Mouse (Mus musculus): ENCODE data around the gene Adm2. TPM values are rescaled to one million over a fixed set of nuclear protein-coding genes. Genes with fewer than 3 reads are reported as not detected.

The Adm2 gene
- polyA plus RNA-seq, 1 experiment, result not detected

DNA sequence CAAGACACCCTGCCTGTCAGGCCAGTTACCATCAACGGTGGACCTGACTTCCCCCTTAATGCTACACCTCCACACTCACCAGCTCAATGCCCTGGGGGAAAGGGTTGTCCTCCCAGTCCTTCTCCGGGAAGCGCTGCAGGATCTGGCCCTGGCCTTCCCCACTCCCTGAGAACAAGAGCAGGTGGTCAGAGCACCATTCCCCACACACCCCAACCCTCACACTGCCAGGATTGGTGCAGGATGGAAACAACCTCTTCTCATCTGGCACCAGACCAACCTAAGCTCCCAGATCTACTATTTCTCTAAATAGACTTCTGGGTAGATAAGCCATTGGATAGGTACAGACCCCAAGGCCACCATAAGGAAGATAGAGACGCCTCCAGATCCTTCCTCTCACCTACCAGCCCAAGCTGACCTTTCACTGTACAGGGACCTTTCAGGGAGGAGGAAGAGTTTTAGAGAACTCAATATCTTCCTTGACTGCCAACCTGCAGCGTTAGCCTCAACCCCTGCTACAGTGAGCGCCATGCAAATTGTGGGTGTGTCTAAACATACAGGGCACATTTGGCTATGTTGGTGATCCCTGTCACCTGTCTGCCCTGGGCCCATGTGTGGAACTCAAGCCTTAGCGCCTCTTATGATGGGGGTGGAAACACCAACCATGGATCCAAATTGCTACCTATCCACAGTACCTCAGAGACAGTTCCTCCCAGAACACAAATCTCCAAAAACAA, 13.9 kb upstream of the Adm2 start:
- TF ChIP-seq CTCF (IDR thresholded peaks at IDR 0.05; ENCODE audit: control insufficient read depth, insufficient read depth, insufficient replicate concordance, low read depth, low read length), result no peak
- TF ChIP-seq POLR2A (IDR thresholded peaks at IDR 0.05; ENCODE audit: control insufficient read depth, low read depth, low read length), result no peak
- Histone ChIP-seq H3K36me3 (ENCODE audit: control insufficient read depth, insufficient read depth, low read length) (peaks cover 1% of the 10 kb centered on the region; the same call in 1 of the 2 replicates), H3K4me1 (ENCODE audit: control insufficient read depth, insufficient read depth, low read length) (peaks cover 3% of the 10 kb centered on the region)

DNA sequence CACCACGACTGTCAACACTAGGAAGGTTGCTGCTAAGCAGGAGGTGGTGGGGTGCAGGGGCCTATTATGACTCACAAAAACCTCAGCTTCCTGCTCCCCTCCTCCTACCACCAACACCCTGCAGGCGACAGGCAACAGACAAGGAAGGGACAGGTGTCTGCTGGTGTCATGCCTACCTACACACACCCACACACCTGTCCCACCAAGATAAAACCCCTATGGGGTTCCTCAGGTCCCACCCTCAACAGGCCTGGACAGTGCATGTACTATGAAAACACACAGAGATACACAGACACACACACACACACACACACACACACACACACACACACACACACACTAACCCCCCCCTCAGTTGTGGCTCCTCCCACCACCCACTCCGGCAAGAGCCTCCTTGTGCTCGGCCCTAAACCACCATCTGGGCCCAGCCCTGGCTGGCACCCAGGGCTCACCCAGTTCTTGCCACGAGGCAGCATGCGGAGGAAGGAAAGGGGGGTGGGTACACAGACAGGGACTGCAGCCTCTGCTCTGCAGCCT, 12.5 kb upstream of the Adm2 start:
- TF ChIP-seq POLR2A (IDR thresholded peaks at IDR 0.05; ENCODE audit: control insufficient read depth, low read depth, low read length), result no peak
- no peak for TF ChIP-seq CTCF (IDR thresholded peaks at IDR 0.05; ENCODE audit: control insufficient read depth, insufficient read depth, insufficient replicate concordance, low read depth, low read length)
- Histone ChIP-seq H3K36me3 (ENCODE audit: control insufficient read depth, insufficient read depth, low read length) (no peaks in the 10 kb centered on the region; the same call in 1 of the 2 replicates), H3K4me1 (ENCODE audit: control insufficient read depth, insufficient read depth, low read length) (peaks cover 9% of the 10 kb centered on the region), H3K27ac (ENCODE audit: control insufficient read depth, insufficient read depth, low read depth, low read length) (no peak overlapping the region), H3K4me3 (ENCODE audit: control insufficient read depth, low read depth, low read length) (no peak overlapping the region), H3K27me3 (ENCODE audit: control insufficient read depth, insufficient read depth, low read length) (no peaks in the 10 kb centered on the region)

More for the DNA sequence above, 13.9 kb upstream of the Adm2 start:
- Histone ChIP-seq H3K27ac (ENCODE audit: control insufficient read depth, insufficient read depth, low read depth, low read length) (no peak overlapping the region), H3K27me3 (ENCODE audit: control insufficient read depth, insufficient read depth, low read length) (no peaks in the 10 kb centered on the region), H3K4me3 (ENCODE audit: control insufficient read depth, low read depth, low read length) (no peak overlapping the region)

DNA sequence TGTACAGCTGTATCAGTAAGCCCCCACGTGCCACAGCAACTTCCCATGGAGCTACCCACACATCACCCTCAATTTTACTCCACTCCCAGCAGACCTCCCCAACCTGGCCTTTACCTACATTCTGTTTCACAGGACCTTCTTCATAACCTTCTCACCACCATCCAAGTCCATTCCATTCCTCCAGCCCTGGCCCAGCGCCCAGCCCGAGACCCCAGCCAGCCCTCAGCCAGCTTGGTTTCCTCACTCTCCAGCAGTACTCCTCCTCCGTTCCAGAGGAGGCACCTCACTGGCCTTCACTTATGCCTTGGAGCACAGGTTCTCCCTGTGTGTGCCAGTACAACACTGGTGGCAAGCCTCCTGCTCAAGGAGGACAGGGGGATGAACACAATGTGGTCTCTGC, 9.2 kb upstream of the Adm2 start:
- H3K27ac ChIP-seq (ENCODE audit: control insufficient read depth, insufficient read depth, low read depth, low read length), result no peak overlapping the region
- no peaks in the 10 kb centered on the region for H3K27me3 ChIP-seq (ENCODE audit: control insufficient read depth, insufficient read depth, low read length)
- H3K4me3 ChIP-seq (ENCODE audit: control insufficient read depth, low read depth, low read length), result no peak overlapping the region
- TF ChIP-seq CTCF (IDR thresholded peaks at IDR 0.05; ENCODE audit: control insufficient read depth, insufficient read depth, insufficient replicate concordance, low read depth, low read length) (no peak), POLR2A (IDR thresholded peaks at IDR 0.05; ENCODE audit: control insufficient read depth, low read depth, low read length) (no peak)
- peaks cover 16% of the 10 kb centered on the region for H3K4me1 ChIP-seq (ENCODE audit: control insufficient read depth, insufficient read depth, low read length)
- no peaks in the 10 kb centered on the region for H3K36me3 ChIP-seq (ENCODE audit: control insufficient read depth, insufficient read depth, low read length)

DNA sequence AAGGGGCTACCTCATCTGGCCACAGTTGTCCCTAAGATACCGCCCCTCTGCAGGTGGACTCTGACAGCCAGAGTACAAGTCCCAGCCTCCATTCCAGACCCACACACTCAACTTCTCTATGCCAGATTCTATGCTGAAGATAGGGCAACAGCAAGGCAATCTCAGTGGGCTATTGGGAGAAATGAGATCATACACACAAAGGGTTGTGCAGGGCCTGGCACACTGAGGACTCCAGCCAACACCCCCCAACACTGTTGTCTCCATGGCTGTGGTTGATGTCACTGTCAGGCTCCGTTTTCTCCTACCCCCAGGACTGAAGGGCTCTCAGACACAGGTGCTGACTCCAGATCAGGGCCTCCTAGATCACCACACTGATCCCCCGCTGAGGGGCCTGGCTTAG, 8.4 kb upstream of the Adm2 start:
- TF ChIP-seq CTCF (IDR thresholded peaks at IDR 0.05; ENCODE audit: control insufficient read depth, insufficient read depth, insufficient replicate concordance, low read depth, low read length), result no peak
- no peak for TF ChIP-seq POLR2A (IDR thresholded peaks at IDR 0.05; ENCODE audit: control insufficient read depth, low read depth, low read length)
- Histone ChIP-seq H3K27ac (ENCODE audit: control insufficient read depth, insufficient read depth, low read depth, low read length) (no peak overlapping the region), H3K4me3 (ENCODE audit: control insufficient read depth, low read depth, low read length) (peak overlapping the region; percentile 98), H3K27me3 (ENCODE audit: control insufficient read depth, insufficient read depth, low read length) (no peaks in the 10 kb centered on the region), H3K36me3 (ENCODE audit: control insufficient read depth, insufficient read depth, low read length) (no peaks in the 10 kb centered on the region), H3K4me1 (ENCODE audit: control insufficient read depth, insufficient read depth, low read length) (peaks cover 16% of the 10 kb centered on the region)

DNA sequence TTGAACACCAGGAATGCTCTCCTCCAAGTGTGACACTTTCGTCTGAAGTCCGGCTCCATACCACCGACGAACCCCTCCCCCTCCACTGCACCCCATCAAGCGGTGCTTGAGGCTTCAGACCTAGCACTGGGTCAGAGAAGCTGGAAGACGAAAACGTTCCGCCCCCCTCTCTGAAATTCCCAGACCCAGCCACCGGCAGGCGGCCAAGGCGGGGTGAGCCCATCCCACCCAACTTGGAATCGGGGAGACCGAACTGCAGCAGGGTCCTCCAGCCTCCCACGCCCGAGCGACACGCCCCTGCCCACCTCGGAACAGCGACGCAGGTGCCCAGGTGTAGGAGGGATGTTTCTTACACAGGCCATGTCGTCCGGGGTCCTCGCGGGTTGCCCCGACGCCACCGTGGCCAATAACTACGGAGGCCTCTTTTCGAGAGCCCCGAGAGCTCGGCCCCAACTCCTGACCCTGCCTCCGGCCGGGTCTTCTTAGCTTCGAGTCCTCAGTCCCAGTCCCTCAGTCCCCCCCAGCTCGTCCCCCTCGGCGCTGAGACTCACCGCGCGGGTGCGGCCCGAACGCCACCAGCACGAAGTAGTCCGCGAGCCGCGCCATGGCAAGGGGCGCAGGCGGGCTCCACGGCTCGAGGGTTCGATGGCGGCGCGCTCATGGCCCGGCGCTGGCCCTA, 7.9 kb upstream of the Adm2 start:
- peak overlapping the region; percentile 98 for H3K4me3 ChIP-seq (ENCODE audit: control insufficient read depth, low read depth, low read length)
- TF ChIP-seq POLR2A (IDR thresholded peaks at IDR 0.05; ENCODE audit: control insufficient read depth, low read depth, low read length) (no peak), CTCF (IDR thresholded peaks at IDR 0.05; ENCODE audit: control insufficient read depth, insufficient read depth, insufficient replicate concordance, low read depth, low read length) (no peak)
- H3K27me3 ChIP-seq (ENCODE audit: control insufficient read depth, insufficient read depth, low read length), result no peaks in the 10 kb centered on the region
- peaks cover 16% of the 10 kb centered on the region for H3K4me1 ChIP-seq (ENCODE audit: control insufficient read depth, insufficient read depth, low read length)
- H3K27ac ChIP-seq (ENCODE audit: control insufficient read depth, insufficient read depth, low read depth, low read length), result peak overlapping the region; percentile 76
- H3K36me3 ChIP-seq (ENCODE audit: control insufficient read depth, insufficient read depth, low read length), result no peaks in the 10 kb centered on the region

DNA sequence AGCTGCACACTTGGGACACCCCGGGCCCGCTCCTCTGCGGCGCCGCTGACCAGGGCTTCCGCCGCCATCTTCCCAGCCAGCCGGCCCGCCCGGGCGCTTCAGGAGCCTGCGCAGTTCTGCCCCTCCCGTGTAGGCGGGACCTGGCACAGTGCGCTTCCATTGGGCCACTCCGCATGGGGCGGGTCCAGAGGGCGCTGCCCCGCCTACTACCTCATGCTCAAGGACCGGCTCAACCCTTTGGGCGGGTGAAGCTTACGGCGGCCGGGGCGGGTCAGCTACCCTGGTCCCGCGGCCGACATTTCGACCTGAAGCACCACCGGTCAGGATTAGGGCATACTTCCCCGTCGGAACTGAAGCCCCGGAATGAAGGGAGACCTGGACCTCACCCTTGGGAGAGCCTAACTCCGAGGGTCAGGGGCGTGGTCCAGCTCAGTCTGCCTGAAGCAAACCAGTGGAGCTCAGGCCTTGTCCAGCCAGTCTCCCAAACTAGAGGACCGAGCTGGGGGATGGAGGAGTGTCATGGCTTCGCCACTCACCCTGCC, 7.3 kb upstream of the Adm2 start, which contains the start of gene Sbf1:
Sbf1 (minus strand) TSS at position 122 of the 542 bp plus-strand sequence.
- Histone ChIP-seq H3K27me3 (ENCODE audit: control insufficient read depth, insufficient read depth, low read length) (no peaks in the 10 kb centered on the region), H3K36me3 (ENCODE audit: control insufficient read depth, insufficient read depth, low read length) (no peaks in the 10 kb centered on the region), H3K27ac (ENCODE audit: control insufficient read depth, insufficient read depth, low read depth, low read length) (peak within 1 kb of the TSS; percentile 93), H3K4me1 (ENCODE audit: control insufficient read depth, insufficient read depth, low read length) (peaks cover 16% of the 10 kb centered on the region), H3K4me3 (ENCODE audit: control insufficient read depth, low read depth, low read length) (peak within 1 kb of the TSS; percentile 98)
- TF ChIP-seq CTCF (IDR thresholded peaks at IDR 0.05; ENCODE audit: control insufficient read depth, insufficient read depth, insufficient replicate concordance, low read depth, low read length), result no peak
- peak; percentile 86 for TF ChIP-seq POLR2A (IDR thresholded peaks at IDR 0.05; ENCODE audit: control insufficient read depth, low read depth, low read length)

DNA sequence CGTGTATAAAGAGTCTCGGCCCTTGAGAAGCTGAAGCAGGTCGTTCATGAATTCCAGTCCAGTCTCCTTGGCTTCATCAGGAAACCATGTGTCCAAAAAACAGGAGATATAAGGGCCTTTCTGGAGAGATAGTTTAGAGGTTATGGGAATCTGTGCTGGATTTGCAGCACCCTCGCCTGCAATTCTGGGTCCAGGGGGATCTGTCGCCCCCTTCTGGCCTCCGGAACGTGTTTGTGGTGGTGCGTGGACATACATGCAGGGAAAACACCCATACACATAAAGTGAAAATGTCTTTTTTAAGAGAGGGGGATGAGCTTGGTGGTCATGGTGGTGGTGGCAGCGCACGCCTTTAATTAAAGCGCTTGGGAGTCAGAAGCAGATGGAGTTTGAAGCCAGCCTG, 6.4 kb upstream of the Adm2 start:
- no peak overlapping the region for H3K27ac ChIP-seq (ENCODE audit: control insufficient read depth, insufficient read depth, low read depth, low read length)
- H3K4me1 ChIP-seq (ENCODE audit: control insufficient read depth, insufficient read depth, low read length), result peaks cover 16% of the 10 kb centered on the region
- H3K27me3 ChIP-seq (ENCODE audit: control insufficient read depth, insufficient read depth, low read length), result no peaks in the 10 kb centered on the region
- no peak overlapping the region for H3K4me3 ChIP-seq (ENCODE audit: control insufficient read depth, low read depth, low read length)
- H3K36me3 ChIP-seq (ENCODE audit: control insufficient read depth, insufficient read depth, low read length), result no peaks in the 10 kb centered on the region
- TF ChIP-seq CTCF (IDR thresholded peaks at IDR 0.05; ENCODE audit: control insufficient read depth, insufficient read depth, insufficient replicate concordance, low read depth, low read length), result no peak
- TF ChIP-seq POLR2A (IDR thresholded peaks at IDR 0.05; ENCODE audit: control insufficient read depth, low read depth, low read length), result no peak
